Mouse (Mus musculus) layer of hippocampus, postnatal 14 days (tissue): ENCODE data around the gene Slc4a5. TPM values are rescaled to one million over a fixed set of nuclear protein-coding genes. Genes with fewer than 3 reads are reported as not detected.

Experiments
- DNase-seq, 2 experiments: peaks; one replicate each; pipeline ENCODE4 v3.0.0; 2021 to 2022; ENCODE audit warnings: low spot score in 2 of 2, mixed read lengths in 1 of 2
- long read RNA-seq, 2 experiments: library from polyadenylated mRNA; stranded (forward); transcript quantifications; one replicate each; pipeline ENCODE4 v2.0.0; 2021
- total RNA-seq, 2 experiments: library from RNA; stranded (reverse); gene quantifications; 2 replicates each; pipeline ENCODE4 v1.2.3; 2021

The Slc4a5 gene
- total RNA-seq: 10 to 100 TPM in 1 of 2 experiments, under 1 TPM in 1; 0.41 to 11.9 TPM
- long read RNA-seq, experiment 1: 0 reads
- long read RNA-seq, experiment 2: 0 reads

DNA sequence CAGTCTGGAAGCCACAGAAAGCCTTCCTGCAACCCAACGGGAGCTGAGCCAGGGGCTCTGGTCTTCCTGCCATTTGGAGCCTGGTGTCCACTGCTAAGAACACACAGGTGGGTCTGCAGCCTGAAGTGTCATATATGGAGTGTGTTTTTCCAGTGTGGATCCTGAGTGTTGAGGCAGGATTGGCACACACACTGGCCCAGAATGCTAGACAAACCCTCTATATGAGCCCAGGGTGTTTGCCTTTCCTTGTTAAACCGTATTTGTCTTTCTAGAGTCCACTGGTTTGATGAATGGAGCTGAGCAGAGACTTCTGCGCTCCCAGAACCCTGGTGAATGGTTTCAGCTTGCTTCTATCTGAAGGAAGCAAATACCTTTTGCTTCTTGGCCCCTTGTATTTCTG is at the start of gene Slc4a5:
Gene Slc4a5, plus strand, starts transcription at position 15 of the 400 bp plus-strand sequence.
- DNase-seq: no peak

- no peak for DNase-seq
Measured at GRCm38 (mm10) chr6:83169872-83170271, 49.8 kb upstream of the Slc4a5 start.

GRCm38 (mm10) chr6:83171063-83171462 is 48.6 kb upstream of the Slc4a5 start:
- DNase-seq: no peak

DNA sequence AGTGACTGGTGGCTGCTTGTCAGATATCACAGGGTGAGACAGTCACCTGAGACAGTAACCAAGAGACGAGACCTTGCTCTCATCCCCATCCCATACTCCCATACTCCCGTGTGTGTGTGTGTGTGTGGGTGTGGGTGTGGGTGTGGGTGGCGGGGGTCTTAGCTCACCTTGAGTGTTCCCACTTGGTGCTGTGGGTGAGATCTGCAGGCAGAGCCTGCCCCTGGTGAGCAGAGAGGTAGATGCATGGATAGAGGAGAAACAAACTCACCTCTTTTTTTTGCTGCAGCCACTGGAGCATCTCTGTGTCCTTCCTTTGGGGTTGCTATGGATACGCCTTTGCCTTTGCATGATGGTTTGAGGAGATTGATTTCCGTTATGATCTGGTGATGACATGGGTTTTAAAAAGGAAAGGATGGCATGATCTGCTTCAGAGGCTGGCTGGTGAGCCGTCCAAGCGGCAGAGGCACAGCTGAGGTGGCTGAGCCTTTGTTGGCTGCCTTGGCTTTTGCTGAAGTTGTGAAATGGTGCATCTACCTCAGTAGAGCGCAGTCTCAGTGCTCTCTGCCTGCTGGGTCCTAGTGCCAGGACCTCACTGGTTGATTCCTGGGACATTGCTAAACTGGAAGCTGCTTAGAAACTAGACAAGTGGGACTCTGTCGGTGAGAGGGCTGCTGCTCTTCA is 47.2 kb upstream of the Slc4a5 start:
- DNase-seq: peak in 1 of 2 experiments; percentile 64

GRCm38 (mm10) chr6:83175996-83176395 is 43.6 kb upstream of the Slc4a5 start:
- no peak for DNase-seq

- DNase-seq: peak in 1 of 2 experiments; percentile 58
Measured at GRCm38 (mm10) chr6:83179390-83180117, 40.1 kb upstream of the Slc4a5 start.

DNA sequence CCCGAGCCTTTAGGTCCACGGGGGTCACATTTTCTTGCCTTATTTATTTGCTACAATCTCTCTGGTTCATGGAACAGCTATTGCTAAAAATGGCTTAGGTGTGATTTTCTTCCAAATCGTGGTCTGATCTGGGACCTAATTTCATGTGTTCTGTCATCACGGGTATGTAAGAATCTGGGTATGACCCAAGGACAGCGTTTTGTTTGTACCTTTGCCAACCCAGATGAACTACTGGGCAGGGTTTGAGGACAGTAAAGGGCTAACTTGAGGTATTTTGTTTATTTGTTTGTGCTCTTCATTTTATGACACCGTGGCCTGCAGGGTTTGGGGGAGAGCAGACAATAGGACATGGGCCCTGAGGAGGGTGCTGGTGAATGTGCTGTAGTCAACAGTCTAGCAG is 39.0 kb upstream of the Slc4a5 start:
- no peak for DNase-seq

DNA sequence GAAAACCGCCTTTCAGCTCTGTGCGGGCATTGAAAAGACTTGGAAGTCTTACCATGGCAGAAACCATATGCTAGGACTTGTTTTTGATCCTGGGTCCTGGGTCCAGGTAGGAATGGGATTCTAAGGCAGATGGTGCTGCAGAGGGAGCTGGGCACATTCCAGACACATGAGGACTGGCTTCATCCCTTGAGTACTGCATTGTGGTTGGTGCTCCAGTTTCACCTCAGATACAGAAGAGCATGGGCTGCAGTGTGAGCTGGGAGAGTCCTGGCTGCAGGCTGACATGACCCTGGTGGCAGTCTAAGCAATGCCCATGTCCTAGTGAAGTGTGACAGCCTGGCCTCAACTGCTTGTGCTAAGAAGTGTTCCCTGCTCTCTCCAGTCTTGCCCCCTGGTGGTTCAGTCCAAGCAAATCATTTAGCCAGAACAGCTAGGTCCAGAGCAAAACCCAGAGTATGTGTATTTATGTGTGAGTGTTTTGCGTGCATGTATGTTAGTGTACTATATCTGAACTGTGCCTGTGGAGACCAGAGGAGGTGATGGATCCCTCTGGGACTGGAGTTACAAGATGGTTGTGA is 34.7 kb upstream of the Slc4a5 start:
- DNase-seq: no peak

DNA sequence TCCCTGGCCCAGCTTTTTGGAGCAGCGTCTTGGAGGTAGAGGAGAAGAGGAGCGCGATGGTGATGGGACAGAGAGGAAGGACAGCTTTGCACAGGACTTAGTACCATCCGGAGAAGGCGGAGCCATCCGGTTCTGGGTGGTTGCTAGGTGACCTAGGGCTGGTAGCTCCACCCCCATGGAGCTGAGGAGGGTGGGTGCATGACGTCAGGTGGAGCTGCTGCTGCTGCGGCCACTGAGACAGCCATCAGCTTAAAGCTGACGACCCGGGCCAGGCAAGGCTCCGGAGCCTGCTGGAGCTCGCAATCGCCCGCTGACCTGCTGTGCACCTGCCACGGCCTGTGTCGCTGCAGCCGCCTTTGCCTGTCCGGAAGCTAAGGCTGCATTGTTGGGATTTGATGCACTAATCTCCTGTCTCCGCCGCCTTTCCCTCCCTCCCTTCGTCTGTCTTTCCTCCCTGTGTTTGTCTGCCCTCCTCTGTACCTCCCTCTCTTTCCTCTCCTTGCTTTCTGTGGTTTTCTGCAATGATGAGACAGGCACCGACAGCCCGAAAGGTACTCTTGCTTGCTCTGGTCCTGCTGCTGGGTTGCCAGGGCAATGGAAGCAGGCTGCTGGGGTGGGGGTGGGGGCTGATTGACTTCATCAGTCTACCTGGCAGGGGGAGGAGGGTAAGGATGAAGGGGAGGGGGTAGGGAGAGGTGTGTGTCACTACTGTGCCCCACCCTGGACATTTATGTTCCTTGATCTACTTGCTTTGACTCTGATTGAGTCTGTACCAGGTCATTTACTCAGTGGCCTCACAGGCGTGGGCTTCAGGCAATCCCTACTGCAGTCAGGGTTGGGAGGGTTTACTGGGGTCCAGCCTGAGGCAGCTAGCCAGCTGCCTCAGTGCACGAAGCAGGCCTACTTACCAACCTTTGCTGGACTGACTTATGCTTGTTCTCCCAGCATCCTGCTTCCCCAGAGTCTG is 33.5 kb upstream of the Slc4a5 start:
- peak; percentile 82 to 93 for DNase-seq

DNA sequence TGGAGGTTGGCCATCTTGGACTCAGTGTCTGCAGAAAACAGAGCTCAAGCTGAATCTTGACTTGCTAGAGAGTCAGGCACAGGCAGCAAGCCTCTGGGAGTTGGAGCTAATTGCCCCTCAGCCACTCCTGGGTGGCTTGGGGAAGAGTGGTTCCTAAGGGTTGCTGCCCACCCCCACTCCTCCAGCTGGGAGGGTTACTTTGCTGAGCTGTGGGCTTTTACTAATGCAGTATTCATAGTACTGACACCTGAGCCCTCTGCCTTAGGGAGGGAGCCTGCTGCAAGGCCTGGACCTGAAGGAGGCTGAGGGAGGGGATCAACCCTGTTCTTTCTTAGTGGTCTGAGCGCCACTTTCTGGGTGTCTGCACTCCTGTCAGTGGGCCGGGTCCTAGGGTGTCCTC is 32.7 kb upstream of the Slc4a5 start:
- DNase-seq: no peak

- no peak for DNase-seq
Measured at GRCm38 (mm10) chr6:83193571-83193970, 26.1 kb upstream of the Slc4a5 start.

GRCm38 (mm10) chr6:83197345-83198004 is 22.2 kb upstream of the Slc4a5 start:
- DNase-seq: peak; percentile 73 to 76

GRCm38 (mm10) chr6:83203320-83203719 is 16.3 kb upstream of the Slc4a5 start:
- peak in 1 of 2 experiments; percentile 6 for DNase-seq

DNA sequence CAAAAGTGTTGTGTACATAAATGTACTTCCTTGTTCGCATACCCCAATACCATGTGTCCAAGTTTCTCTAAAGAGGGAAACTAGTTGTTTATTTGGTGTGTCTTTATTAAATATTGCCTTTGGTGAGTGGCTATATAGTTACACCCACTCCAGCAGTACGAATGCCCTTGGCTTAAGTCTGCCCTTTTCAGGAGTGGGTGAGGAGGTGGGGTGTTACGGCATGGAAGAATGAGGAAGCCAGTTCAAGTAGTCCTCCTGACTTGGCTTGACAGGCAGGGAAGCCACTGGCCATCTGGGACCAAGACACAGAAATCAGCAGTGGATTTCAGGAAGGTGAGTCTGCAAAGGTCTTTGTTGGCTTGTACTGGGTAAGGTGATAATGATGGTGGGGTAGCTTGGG is 13.8 kb upstream of the Slc4a5 start:
- DNase-seq: no peak

GRCm38 (mm10) chr6:83206321-83206720 is 13.3 kb upstream of the Slc4a5 start:
- DNase-seq: no peak

DNA sequence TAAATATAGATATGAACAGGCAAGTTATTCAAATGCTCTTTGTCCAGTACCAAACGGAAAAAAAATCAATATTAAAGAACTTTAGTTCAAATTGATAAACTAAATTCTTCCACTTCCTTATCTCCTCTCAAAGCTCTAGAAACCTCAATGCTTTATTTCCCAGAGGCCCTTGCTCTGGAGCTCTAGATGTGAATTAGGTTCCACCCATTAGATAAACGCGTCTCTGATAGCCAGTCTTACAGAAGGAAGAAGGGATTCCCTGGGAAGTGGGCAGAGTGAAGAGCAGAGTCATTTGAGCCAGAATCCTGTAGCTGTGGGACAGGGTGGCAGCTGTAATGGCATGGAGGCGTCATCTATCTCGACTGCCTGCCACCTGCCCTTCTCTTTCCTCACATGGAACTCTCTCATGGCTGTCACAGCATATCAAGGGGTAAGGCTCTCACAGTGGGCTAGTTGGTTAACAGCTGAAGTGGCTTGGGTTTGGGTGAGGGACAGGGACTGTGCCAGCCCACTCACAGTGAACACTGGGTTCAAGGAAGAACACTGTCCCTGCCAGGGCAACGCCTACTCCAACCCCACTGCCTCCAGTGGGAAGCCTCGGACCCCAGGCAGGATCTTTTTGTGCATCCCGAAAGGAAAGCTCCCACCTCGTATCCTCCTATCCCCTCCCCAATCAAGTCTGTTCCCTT is 12.1 kb upstream of the Slc4a5 start:
- DNase-seq: no peak

GRCm38 (mm10) chr6:83208050-83208400 is 11.6 kb upstream of the Slc4a5 start:
- no peak for DNase-seq

DNA sequence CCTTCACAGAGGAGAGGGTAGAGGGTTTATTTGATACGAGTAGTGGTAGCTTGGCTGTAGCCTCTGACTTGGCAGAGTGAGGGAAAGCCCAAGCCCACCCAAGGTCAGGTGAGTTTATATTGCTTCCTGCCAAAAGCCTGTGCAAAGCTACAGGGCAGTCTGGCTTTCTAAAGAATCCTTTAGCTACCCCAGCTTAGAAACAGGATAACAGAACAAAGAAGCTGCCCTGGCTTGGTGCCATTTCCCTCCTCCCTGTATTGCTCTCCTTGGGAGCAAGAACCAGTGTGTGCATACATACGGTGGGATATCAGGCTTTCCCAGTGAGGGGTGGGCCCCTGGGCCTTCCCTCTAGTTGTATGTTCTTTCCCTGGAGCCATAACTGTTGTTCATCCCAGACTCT is 9.1 kb upstream of the Slc4a5 start:
- no peak for DNase-seq

GRCm38 (mm10) chr6:83211526-83211925 is 8.1 kb upstream of the Slc4a5 start:
- no peak for DNase-seq
